Mouse (Mus musculus) embryonic facial prominence, embryonic 10.5 days (tissue): ENCODE measurements around the gene Coasy. TPM values are rescaled to one million over a fixed set of nuclear protein-coding genes. Genes with fewer than 3 reads are reported as not detected.
"Not testable (repeated sequence)": the region's sequence is repeated elsewhere in the genome, so short reads cannot be mapped to it uniquely, and the experiment has no call there.

ENCODE experiments used
- DNase-seq: peaks from one replicate; pipeline ENCODE4 v3.0.0-alpha.2; 2017; ENCODE audit warnings: low spot score
- H3K27ac ChIP-seq: fragments of 300-500 bp; sonication (generic); replicated peaks from 2 replicates; pipeline ENCODE4 v1.5.1; 2016; ENCODE audit warnings: mild to moderate bottlenecking
- H3K27me3 ChIP-seq: fragments of 300-500 bp; sonication (generic); replicated peaks from 2 replicates; pipeline ENCODE4 v1.6.1; 2016; ENCODE audit warnings: low read depth, mild to moderate bottlenecking; ENCODE audit not compliant: poor library complexity, severe bottlenecking
- H3K36me3 ChIP-seq: fragments of 300-500 bp; sonication (generic); replicated peaks from 2 replicates; pipeline ENCODE4 v1.6.1; 2016; ENCODE audit warnings: mild to moderate bottlenecking, moderate library complexity
- H3K4me1 ChIP-seq: fragments of 300-500 bp; sonication (generic); 2 replicates; pipeline ENCODE4 v1.6.1; 2016
- H3K4me3 ChIP-seq: fragments of 300-500 bp; sonication (generic); 2 replicates; pipeline ENCODE4 v1.5.1; 2016; ENCODE audit warnings: mild to moderate bottlenecking, moderate library complexity
- H3K9me3 ChIP-seq: fragments of 300-500 bp; sonication (generic); 2 replicates; pipeline ENCODE4 v1.6.1; 2016; ENCODE audit warnings: mild to moderate bottlenecking
- WGBS: fragments of 180-500 bp; shearing (Covaris S2); methylation state at CpG from one replicate; pipeline ENCODE4 v1.1.7; 2016; 5-methylcytosine and 5-hydroxymethylcytosine counted together
- polyA plus RNA-seq: library from polyadenylated mRNA; unstranded; fragments of >200 nt; fragmentation: Nextera tagmentation; extraction: Ambion mirVana; gene quantifications from 2 replicates; pipeline ENCODE4 v1.2.1, GENCODE M21; 2016

Gene Coasy
- polyA plus RNA-seq, 1 experiment from 2014 or later: 48.7 TPM

- H3K27me3 ChIP-seq: no peaks in the 10 kb centered on the region
- peaks cover 33% of the 10 kb centered on the region for H3K36me3 ChIP-seq
- H3K4me1 ChIP-seq: peaks cover 8% of the 10 kb centered on the region
- DNase-seq: no peak
- H3K9me3 ChIP-seq: no peaks in the 10 kb centered on the region
- H3K27ac ChIP-seq: no peak overlapping the region
- no peak overlapping the region for H3K4me3 ChIP-seq
- 86% methylated on average over 4 of the region's 4 CpGs for whole genome bisulfite sequencing
These were observed 28.8 kb downstream of the Coasy start for GRCm38 (mm10) chr11:101111178-101111577.

DNA sequence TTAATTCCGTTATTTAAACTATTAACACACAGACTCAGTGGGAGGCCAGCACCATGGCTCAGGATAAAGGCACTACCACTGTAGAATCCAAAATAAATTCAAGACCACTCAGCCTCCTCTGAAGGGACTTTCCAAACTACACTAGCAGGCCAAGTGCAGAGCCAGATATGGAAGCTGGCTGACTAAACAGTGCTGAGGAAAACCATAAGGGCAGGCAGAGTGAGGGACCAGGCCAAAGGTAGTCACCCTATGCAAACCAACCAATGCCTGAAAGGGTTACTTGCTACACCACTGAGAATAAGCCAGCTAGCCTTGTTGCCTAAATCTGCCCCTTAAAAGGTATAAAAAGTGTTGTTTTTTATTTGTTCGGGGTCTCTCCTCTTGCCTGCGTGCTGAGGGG, 29.8 kb downstream of the Coasy start:
- Histone ChIP-seq H3K4me3 (no peak overlapping the region), H3K9me3 (no peaks in the 10 kb centered on the region), H3K27me3 (no peaks in the 10 kb centered on the region), H3K27ac (no peak overlapping the region), H3K4me1 (peaks cover 8% of the 10 kb centered on the region), H3K36me3 (peaks cover 39% of the 10 kb centered on the region)
- 93% methylated on average over 3 of the region's 3 CpGs for WGBS
- no peak for DNase-seq

DNA sequence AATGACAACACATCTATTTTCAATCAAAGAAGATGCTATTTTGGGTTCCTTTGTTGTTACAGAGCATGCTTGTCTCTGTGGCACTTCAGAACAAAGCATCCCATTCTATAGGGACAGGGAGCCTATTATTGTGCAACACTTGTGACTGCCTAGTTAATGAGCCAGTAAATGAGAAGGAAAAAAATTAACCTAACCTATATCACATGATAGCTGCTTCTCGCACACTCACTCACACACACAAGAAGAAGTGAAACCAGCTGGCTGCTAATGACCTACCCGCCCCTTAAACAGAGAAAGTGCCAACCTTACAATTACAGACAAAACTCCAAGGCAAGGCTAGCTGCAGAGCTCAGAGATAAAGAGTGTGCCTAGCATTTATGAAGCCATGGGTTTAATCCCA, 33.2 kb downstream of the Coasy start:
- Histone ChIP-seq H3K27ac (no peak overlapping the region), H3K4me3 (no peak overlapping the region), H3K9me3 (no peaks in the 10 kb centered on the region), H3K27me3 (no peaks in the 10 kb centered on the region), H3K4me1 (peaks cover 24% of the 10 kb centered on the region), H3K36me3 (peaks cover 41% of the 10 kb centered on the region)
- DNase-seq: no peak
- 69% methylated on average over 2 of the region's 2 CpGs for WGBS

DNA sequence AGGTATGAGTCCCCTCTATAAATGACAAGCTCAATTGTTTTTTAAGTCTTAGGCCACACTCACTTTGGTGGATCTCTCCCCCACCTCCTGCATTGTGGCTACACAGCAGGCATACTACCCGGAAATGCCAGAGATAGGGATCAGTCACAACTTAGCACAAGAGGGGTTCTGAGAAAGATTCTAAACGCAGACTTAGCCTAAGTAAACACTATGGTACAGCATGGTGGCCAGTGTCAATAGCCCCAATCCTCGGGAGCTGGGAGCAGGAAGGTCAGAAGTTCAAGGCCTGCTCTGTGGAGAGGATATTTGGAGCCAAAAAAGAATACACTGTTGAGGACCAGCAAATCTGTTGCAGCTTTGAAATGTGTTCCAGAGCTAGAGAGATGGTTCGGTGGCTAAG, 35.7 kb downstream of the Coasy start:
- no peaks in the 10 kb centered on the region for H3K27me3 ChIP-seq
- peaks cover 51% of the 10 kb centered on the region for H3K36me3 ChIP-seq
- peaks cover 34% of the 10 kb centered on the region for H3K4me1 ChIP-seq
- peak overlapping the region; percentile 94 for H3K4me3 ChIP-seq
- DNase-seq: no peak
- 47% methylated on average over 4 of the region's 4 CpGs for WGBS
- no peaks in the 10 kb centered on the region for H3K9me3 ChIP-seq
- H3K27ac ChIP-seq: no peak overlapping the region

DNA sequence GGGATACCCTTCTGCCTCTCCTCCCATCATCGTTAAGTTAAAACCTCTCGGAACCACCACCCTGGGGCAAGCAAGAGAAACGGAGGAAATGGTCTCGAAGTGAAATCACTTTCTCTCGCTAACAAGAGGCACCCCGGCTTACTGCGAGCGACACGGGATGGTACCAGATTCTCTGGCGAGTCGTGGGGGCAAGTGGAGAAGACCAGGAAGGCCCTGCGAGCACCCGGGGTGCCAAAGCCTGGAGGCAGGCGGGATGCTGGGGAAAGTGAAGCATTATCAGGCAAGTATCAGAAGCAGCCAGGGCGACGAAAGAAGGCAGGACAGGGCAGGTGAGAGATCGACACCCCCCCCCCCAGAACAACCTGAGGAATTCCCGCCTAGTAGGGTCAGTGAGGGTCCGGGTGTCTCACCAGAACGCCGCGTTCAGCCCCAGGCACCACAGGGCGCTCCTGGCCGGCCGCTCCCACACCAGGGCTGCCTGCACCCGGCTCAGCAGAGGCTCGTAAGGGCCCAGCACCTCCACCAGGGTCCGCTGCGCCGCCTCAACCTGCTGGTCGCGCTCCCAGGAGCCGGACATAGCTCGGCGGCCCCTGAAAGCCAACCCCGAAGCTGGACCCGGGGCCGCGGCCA, 36.9 kb downstream of the Coasy start:
- Histone ChIP-seq H3K4me1 (peaks cover 34% of the 10 kb centered on the region), H3K4me3 (peak overlapping the region; percentile 94), H3K9me3 (no peaks in the 10 kb centered on the region), H3K36me3 (peaks cover 50% of the 10 kb centered on the region), H3K27ac (peak overlapping the region; percentile 93), H3K27me3 (no peaks in the 10 kb centered on the region)
- WGBS: 1% methylated on average over 39 of the region's 39 CpGs
- DNase-seq: no peak

DNA sequence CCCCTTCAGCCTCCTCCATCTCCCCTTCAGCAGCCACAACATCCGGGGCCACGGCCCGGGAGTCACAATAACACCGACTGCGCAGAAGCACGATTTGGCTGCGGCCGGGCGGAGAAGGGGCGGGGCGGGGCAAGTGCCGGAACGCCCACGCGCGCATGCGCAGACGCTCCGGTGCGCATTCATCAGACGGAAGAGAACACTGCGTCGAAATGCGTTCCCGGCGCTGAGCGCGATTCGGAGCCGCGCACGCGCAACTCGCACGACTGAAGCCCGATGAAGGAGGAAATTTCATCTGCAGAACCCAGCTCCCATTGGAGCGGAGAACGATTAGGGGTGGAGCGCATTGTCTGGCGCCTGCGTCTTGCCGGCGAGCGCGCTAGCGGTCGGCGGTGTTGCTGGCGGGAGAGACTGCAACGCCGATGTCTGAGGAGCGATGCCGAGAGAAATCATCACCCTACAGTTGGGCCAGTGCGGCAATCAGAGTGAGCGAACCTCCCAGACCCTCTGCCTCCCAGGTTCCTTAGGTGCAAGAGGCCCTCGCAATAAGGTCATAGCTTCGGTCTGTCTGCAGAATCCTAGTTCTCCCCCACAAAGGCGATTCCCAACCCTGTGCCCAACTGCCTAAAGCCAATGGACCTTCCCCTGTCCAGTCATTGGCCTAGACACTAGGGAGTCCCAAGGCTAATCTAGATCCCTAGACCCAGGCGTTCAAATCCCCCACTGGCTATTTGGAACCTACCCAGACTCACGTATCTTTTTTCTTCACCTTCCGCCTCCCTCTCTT, 37.6 kb downstream of the Coasy start, which contains the start of the genes Retreg3 and Tubg1:
Retreg3 (minus strand) TSS at position 133 of the 784 bp plus-strand sequence.
Tubg1 (plus strand) TSS at position 178 of the 784 bp plus-strand sequence.
- Histone ChIP-seq H3K36me3 (peaks cover 57% of the 10 kb centered on the region), H3K4me1 (peaks cover 34% of the 10 kb centered on the region), H3K27ac (peak within 1 kb of the TSS; percentile 93), H3K27me3 (no peaks in the 10 kb centered on the region), H3K9me3 (no peaks in the 10 kb centered on the region), H3K4me3 (peak within 1 kb of the TSS; percentile 94)
- under 1% methylated on average over 61 of the region's 61 CpGs for WGBS
- peak; percentile 100 for DNase-seq

DNA sequence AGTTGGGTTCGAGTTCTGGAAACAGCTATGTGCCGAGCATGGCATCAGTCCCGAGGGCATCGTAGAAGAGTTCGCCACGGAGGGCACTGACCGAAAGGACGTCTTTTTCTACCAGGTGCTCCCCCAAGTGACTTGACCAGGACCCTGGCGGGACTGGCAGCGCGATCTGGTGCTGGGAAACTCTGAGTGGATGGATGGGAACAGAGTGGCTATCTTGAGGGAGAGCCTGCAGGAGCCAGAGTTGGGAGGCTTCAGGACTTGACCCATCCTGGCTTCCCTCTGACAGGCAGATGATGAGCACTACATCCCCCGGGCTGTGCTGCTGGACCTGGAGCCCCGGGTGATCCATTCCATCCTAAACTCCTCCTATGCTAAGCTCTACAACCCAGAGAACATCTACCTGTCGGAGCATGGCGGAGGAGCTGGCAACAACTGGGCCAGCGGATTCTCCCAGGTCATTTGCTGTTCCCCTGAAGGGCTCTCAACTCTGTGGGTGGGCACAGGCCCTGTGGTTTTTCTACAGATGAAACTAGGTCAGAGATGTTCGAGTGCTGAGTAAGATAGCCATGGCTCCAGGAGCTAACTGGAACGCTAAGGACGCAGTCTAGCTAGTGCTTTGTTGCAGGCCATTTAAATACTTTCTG, 38.3 kb downstream of the Coasy start:
- Histone ChIP-seq H3K27ac (peak overlapping the region; percentile 93), H3K9me3 (no peaks in the 10 kb centered on the region), H3K27me3 (no peaks in the 10 kb centered on the region), H3K36me3 (peaks cover 61% of the 10 kb centered on the region), H3K4me3 (peak overlapping the region; percentile 94), H3K4me1 (peaks cover 30% of the 10 kb centered on the region)
- peak; percentile 22 for DNase-seq
- WGBS: 26% methylated on average over 19 of the region's 19 CpGs

- 95% methylated on average over 8 of the region's 8 CpGs for WGBS
- not testable (repeated sequence) for H3K27me3 ChIP-seq, H3K9me3 ChIP-seq, DNase-seq, H3K4me3 ChIP-seq, H3K27ac ChIP-seq
- Histone ChIP-seq H3K4me1 (peaks cover 12% of the 10 kb centered on the region), H3K36me3 (peaks cover 65% of the 10 kb centered on the region)
These were observed 42.1 kb downstream of the Coasy start for GRCm38 (mm10) chr11:101124494-101124893.

- H3K27me3 ChIP-seq, H3K9me3 ChIP-seq, H3K4me3 ChIP-seq, H3K27ac ChIP-seq, DNase-seq: not testable (repeated sequence)
- Histone ChIP-seq H3K36me3 (peaks cover 65% of the 10 kb centered on the region), H3K4me1 (peaks cover 14% of the 10 kb centered on the region)
- WGBS: 96% methylated on average over 9 of the region's 9 CpGs
These were observed 42.6 kb downstream of the Coasy start for GRCm38 (mm10) chr11:101125008-101125407.

DNA sequence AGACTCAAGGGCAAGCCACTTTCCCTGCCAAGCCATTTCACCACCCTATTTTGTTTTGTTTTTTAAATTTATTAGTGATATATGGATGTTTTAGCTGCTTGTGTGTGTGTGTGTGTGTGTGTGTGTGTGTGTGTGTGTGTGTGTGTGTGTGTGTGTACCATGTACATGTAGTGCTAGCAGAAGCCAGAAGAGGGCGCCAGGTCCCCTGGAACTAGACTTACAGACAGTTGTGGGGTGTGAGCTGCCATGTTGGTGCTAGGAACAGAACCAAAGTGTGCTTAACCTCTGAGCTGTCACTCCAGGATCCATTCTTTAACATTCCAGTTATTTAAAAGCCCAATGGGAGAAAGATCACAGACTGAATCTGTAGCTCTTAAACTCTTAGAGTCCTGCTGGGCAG, 44.7 kb downstream of the Coasy start:
- H3K4me1 ChIP-seq: peaks cover 6% of the 10 kb centered on the region
- peaks cover 11% of the 10 kb centered on the region; the same call in 1 of the 2 replicates for H3K9me3 ChIP-seq
- DNase-seq: no peak
- no peak overlapping the region for H3K4me3 ChIP-seq
- 0 out of 2 replicates have a peak, but pooled peaks cover 4% of the 10 kb centered on the region for H3K27me3 ChIP-seq
- H3K27ac ChIP-seq: no peak overlapping the region
- 92% methylated on average over 1 of the region's 1 CpGs for whole genome bisulfite sequencing
- H3K36me3 ChIP-seq: peaks cover 55% of the 10 kb centered on the region

DNA sequence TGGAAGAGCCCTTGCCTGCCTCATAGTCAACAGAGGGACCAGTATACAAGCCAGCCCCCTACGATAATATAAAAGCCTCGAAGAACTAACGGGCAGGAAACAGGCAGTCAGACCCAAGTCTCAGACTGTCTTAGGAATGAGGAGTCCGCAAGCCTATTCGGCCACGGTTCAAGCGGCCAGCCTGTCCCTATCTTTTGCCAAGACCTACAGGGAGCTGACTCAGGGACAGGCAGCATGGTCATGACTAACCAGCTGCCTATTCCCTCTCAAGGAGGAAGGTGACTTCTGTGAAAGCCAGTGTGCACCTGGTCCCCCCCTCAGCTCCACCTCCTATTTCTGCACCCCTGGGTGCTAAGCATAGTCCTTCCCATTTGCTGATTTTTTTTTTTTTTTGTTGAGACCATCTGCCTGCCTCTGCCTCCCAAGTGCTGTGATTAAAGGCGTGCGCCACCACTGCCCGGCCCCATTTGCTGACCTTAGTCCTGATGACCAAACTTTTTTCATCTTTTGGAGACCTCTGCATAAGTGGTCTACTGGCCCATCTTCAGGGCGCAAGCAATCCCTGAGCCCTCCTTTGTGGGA, 46.7 kb downstream of the Coasy start:
- Histone ChIP-seq H3K27ac (no peak overlapping the region), H3K27me3 (0 out of 2 replicates have a peak, but pooled peaks cover 5% of the 10 kb centered on the region), H3K9me3 (peaks cover 11% of the 10 kb centered on the region; the same call in 1 of the 2 replicates), H3K36me3 (peaks cover 35% of the 10 kb centered on the region), H3K4me3 (no peak overlapping the region), H3K4me1 (peaks cover 6% of the 10 kb centered on the region)
- WGBS: 86% methylated on average over 11 of the region's 11 CpGs
- no peak for DNase-seq

GRCm38 (mm10) chr11:101130056-101130756, 47.8 kb downstream of the Coasy start:
- Histone ChIP-seq H3K27ac (no peak overlapping the region), H3K4me1 (peaks cover 6% of the 10 kb centered on the region), H3K9me3 (peaks cover 11% of the 10 kb centered on the region; the same call in 1 of the 2 replicates), H3K27me3 (0 out of 2 replicates have a peak, but pooled peaks cover 12% of the 10 kb centered on the region), H3K4me3 (no peak overlapping the region), H3K36me3 (peaks cover 25% of the 10 kb centered on the region)
- no peak for DNase-seq
- WGBS: 55% methylated on average over 18 of the region's 18 CpGs
